Comparison of ENCODE assay signal across 9 mouse cellular contexts in the genomic region with DNA sequence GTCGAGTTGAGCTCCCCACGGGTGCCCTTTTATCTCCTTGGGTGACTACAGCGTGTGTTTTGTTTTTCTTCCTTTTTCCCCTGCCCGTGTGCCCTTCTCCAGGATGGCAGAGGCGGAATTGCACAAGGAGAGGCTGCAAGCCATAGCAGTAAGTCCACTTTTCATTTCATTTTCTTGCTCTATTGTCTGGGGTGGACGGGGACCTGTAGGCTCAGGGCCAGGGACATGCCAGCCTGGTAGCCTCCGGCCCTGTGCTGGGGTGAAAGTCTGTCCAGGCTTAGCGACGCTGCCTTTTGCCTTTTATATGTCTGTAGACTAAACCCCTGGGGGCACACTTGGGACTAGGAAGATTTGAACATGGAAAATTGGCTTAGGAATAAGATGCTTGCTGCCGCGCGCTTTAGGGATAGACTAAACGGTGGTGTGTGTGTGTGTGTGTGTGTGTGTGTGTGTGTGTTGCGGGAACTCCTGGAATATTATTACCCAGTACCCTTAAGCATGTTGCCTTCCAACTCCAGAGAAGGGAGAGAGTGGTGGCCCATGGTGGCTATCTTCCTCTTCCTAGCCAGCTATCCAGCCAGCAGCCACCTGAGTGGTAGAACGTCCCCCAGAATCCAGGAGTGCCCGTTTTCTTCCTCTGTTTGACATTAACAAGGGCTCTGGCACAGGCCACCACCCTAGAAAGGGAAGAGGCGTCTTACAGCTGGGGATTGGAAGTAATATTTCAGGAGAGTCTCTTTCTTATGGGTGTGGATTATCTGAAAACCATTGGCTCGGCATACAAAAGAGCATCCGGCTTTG. TPM values are rescaled to one million over a fixed set of nuclear protein-coding genes. Genes with fewer than 3 reads are reported as not detected.
DNase-seq lines count a peak whose midpoint lies in the region; ATAC-seq and TF ChIP-seq lines count a peak whose summit lies in the region.
"Had no signal": no experiment of that assay in that cellular context is flagged by ENCODE, and none has a peak within 500 bp of the region (broad histone marks: within the 10 kb centered on the region; RNA-seq: fewer than 3 reads in every experiment).

No protein-coding gene starts in this region.

- H3K9me3 ChIP-seq in midbrain, embryonic 12.5 days, result no peaks in the 10 kb centered on the region

- peak overlapping the region; percentile 69 for H3K27ac ChIP-seq in gastrocnemius, adult 2 months
- H3K27ac ChIP-seq in midbrain, embryonic 12.5 days (replicated peaks), result peak overlapping the region; percentile 46; the same call in 1 of the 2 replicates

- intact Hi-C loops in gastrocnemius, adult 2 months (cut with DNase I), result loop anchor here (5.0 kb wide), 1 partner anchor 39 kb away; no protein-coding TSS in a partner anchor
- intact Hi-C loops in heart, postnatal 36 days (cut with DNase I), result loop anchor here (2.0 kb wide), 1 partner anchor 38 kb away; no protein-coding TSS in a partner anchor
- intact Hi-C loops in gastrocnemius, postnatal 14 days (cut with DNase I; ENCODE audit: low total_unique reads), result no loop called here

- ATAC-seq in midbrain, embryonic 12.5 days (ENCODE audit: low FRiP score, low read depth), result no peak

- TF ChIP-seq CTCF in gastrocnemius, adult 2 months (IDR thresholded peaks at IDR 0.05), result no peak

- peak overlapping the region; percentile 53; the same call in 1 of the 2 replicates for H3K9ac ChIP-seq in midbrain, embryonic 12.5 days (replicated peaks)

- WGBS in midbrain, embryonic 12.5 days, result 48% methylated on average over 19 of the region's 19 CpGs

- peak overlapping the region; percentile 75 for H3K4me3 ChIP-seq in gastrocnemius, adult 2 months
- peak overlapping the region; percentile 54 for H3K4me3 ChIP-seq in midbrain, embryonic 12.5 days

- peak overlapping the region; percentile 91 for H3K4me2 ChIP-seq in midbrain, embryonic 12.5 days (replicated peaks)

- H3K27me3 ChIP-seq in midbrain, embryonic 12.5 days, result peaks cover 36% of the 10 kb centered on the region

- DNase-seq in gastrocnemius, adult 2 months, result no peak
- no peak for DNase-seq in gastrocnemius, adult 8-10 months (ENCODE audit: low spot score in 2 of 2)
- peak; percentile 60 for DNase-seq in adipocyte (ENCODE audit: low spot score)
- DNase-seq in heart, postnatal 36 days, result peak; percentile 16 to 42
- no peak for DNase-seq in gastrocnemius, postnatal 14 days
- DNase-seq in cerebellum, adult 9-10 months, result no peak
- DNase-seq in lung, postnatal 25 days (ENCODE audit: low spot score), result no peak

- peaks cover 8% of the 10 kb centered on the region for H3K4me1 ChIP-seq in midbrain, embryonic 12.5 days

- no peaks in the 10 kb centered on the region for H3K36me3 ChIP-seq in midbrain, embryonic 12.5 days
- H3K36me3 ChIP-seq: G1E had no signal

RNA-seq across cellular contexts. Expression of a gene that starts 0.5 kb away (rescaled TPM):
- 1 to 10 TPM; 4.9 to 7.0 TPM for total RNA-seq in gastrocnemius, adult 2 months (2021)
- total RNA-seq in gastrocnemius, adult 8-10 months (2022), result 1 to 10 TPM; 2.5 to 5.5 (median 3.9) TPM
- 10 to 100 TPM; 33.1 to 33.7 TPM for total RNA-seq in heart, postnatal 36 days (2021)
- 16.8 and 26.9 TPM in 2 replicates for polyA plus RNA-seq in midbrain, embryonic 12.5 days (2016; fragmentation: Nextera tagmentation; extraction: Ambion mirVana)
- 10 to 100 TPM in 1 of 2 experiments, 1 to 10 TPM in 1; 8.8 to 10.9 TPM for total RNA-seq in gastrocnemius, postnatal 14 days (2021)
- total RNA-seq: G1E had no signal
- polyA plus RNA-seq: G1E had no signal

Comparison
In these comparisons a context has a peak if more than half of its experiments do, and no peak if none do; other contexts are left out.
1. DNase-seq: peak in adipocyte (single experiment) and heart, postnatal 36 days (2 of 2); none in gastrocnemius, adult 2 months (single experiment), gastrocnemius, adult 8-10 months (0 of 2), gastrocnemius, postnatal 14 days (single experiment), cerebellum, adult 9-10 months (single experiment) and lung, postnatal 25 days (single experiment).